Mouse (Mus musculus): Measurements from ENCODE around the gene Rom1. TPM values are rescaled to one million over a fixed set of nuclear protein-coding genes. Genes with fewer than 3 reads are reported as not detected.

Rom1 gene
- polyA plus RNA-seq, 1 experiment from 2014 or later = 3.1 TPM

DNA sequence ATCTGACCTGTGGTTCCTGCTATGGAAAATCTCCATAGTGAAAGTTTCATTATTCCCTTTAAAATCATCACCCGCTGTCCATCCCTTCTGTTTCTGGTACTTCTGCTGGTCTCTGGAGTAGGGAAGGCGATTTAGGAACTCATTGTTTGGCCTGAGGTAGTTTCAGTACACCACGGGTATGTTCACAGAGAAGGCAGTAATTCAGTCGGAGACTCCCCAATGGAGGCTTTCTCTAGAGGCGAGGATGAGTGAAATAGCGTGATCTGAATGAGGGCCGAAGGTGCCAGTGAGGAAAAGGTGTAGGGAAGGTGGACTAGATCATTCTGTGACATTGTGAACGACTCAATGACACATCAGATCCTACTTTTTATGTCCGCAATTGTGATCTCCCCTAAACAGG is 25.0 kb upstream of the Rom1 start:
- 10% methylated on average over 9 of the region's 9 CpGs for WGBS
- Histone ChIP-seq H3K27me3 (no peaks in the 10 kb centered on the region), H3K27ac (replicated peaks) (peak overlapping the region; percentile 89), H3K4me3 (peak overlapping the region; percentile 64), H3K9me3 (no peaks in the 10 kb centered on the region), H3K9ac (peak overlapping the region; percentile 61), H3K36me3 (peaks cover 48% of the 10 kb centered on the region), H3K4me2 (peak overlapping the region; percentile 96), H3K4me1 (replicated peaks) (peaks cover 29% of the 10 kb centered on the region)
- no peak for ATAC-seq (ENCODE audit: low FRiP score, low read depth)

DNA sequence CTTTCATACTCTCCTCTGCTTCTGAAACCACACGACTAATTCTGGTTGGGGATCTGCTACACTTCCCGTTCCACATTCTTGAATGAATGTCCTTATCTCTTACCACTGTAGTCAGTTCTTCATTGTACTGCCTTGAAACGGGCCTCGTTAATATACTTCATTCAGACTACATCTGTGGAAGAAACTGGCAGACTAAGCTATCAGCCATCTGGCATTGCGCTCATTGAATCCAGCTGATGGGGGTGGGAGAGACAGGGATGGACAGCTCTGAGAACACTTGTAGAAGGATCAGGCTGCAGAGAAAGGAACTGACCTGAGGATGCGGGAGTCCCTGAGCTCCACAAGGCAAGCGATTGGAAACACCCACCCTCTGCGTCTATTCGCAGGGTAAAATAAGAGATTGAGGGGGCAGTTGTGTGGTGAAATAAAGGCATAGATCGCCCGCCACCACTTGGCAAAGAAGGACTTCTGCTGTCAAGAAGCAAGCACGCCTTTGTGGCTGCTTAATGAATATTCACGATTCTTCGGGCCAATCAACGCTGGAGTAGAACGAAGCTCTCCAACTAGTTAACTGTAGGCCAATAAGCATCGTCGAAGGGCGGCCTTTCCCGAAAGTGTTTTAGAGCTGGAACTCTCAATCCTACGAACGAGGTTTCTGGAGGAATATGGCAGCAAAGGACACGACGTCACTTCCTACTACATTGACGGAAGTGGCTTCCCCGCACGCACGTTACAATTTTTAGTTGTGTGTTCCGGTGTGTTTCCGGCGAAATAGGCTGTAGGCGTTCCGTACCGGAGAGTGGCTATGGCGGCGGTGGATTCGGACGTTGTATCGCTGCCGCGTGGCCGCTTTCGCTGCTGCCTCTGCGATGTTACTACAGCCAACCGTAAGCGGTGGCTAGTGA is 24.2 kb upstream of the Rom1 start, which contains the start of gene Tut1:
Gene Tut1 (plus strand): TSS at position 713 of the 905 bp plus-strand sequence.
- peak within 1 kb of the TSS; percentile 61 for H3K9ac ChIP-seq
- 2% methylated on average over 46 of the region's 46 CpGs for WGBS
- no peaks in the 10 kb centered on the region for H3K9me3 ChIP-seq
- H3K4me3 ChIP-seq = peak within 1 kb of the TSS; percentile 64
- peak within 1 kb of the TSS; percentile 89 for H3K27ac ChIP-seq (replicated peaks)
- H3K4me1 ChIP-seq (replicated peaks) = peaks cover 29% of the 10 kb centered on the region
- peak; percentile 96 for ATAC-seq (ENCODE audit: low FRiP score, low read depth)
- peak within 1 kb of the TSS; percentile 96 for H3K4me2 ChIP-seq
- H3K27me3 ChIP-seq = no peaks in the 10 kb centered on the region
- H3K36me3 ChIP-seq = peaks cover 51% of the 10 kb centered on the region

DNA sequence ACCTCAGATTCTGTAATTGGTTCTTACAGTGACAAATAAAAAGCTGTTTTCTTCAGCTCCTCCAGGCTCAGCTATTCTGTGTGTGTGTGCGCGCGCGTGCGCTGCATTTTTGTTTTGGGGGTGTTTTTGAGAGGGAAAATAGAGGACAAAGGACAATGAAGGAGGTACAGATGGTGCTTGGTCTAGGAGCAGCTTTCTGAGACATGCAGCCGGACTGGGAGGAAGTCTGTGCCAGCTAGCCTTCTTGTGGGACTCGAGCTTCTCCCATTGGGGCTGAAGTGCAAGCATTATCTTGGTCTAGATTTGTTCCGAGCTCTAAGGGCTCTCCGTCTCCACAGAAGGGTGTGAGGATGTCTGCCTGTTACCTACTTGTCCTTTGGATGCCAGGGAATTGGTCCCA is 23.1 kb upstream of the Rom1 start:
- peak overlapping the region; percentile 89 for H3K27ac ChIP-seq (replicated peaks)
- no peak overlapping the region for H3K4me2 ChIP-seq
- peaks cover 29% of the 10 kb centered on the region for H3K4me1 ChIP-seq (replicated peaks)
- H3K9me3 ChIP-seq = no peaks in the 10 kb centered on the region
- WGBS = 78% methylated on average over 9 of the region's 9 CpGs
- no peaks in the 10 kb centered on the region for H3K27me3 ChIP-seq
- H3K4me3 ChIP-seq = no peak overlapping the region
- H3K36me3 ChIP-seq = peaks cover 55% of the 10 kb centered on the region
- H3K9ac ChIP-seq = peak overlapping the region; percentile 42; the same call in 1 of the 2 replicates
- no peak for ATAC-seq (ENCODE audit: low FRiP score, low read depth)

- Histone ChIP-seq H3K27me3 (no peaks in the 10 kb centered on the region), H3K27ac (replicated peaks) (no peak overlapping the region), H3K9ac (no peak overlapping the region), H3K4me3 (no peak overlapping the region), H3K9me3 (no peaks in the 10 kb centered on the region), H3K4me1 (replicated peaks) (peaks cover 26% of the 10 kb centered on the region), H3K36me3 (peaks cover 65% of the 10 kb centered on the region), H3K4me2 (no peak overlapping the region)
- WGBS = 90% methylated on average over 5 of the region's 5 CpGs
- no peak for ATAC-seq (ENCODE audit: low FRiP score, low read depth)
Observed at GRCm38 (mm10) chr19:8950190-8950589, 21.0 kb upstream of the Rom1 start.

GRCm38 (mm10) chr19:8946929-8947328 is 17.8 kb upstream of the Rom1 start:
- 95% methylated on average over 7 of the region's 7 CpGs for WGBS
- no peaks in the 10 kb centered on the region for H3K27me3 ChIP-seq
- H3K9ac ChIP-seq = no peak overlapping the region
- peaks cover 64% of the 10 kb centered on the region for H3K36me3 ChIP-seq
- H3K4me3 ChIP-seq = no peak overlapping the region
- H3K4me2 ChIP-seq = no peak overlapping the region
- ATAC-seq (ENCODE audit: low FRiP score, low read depth) = no peak
- no peak overlapping the region for H3K27ac ChIP-seq (replicated peaks)
- H3K9me3 ChIP-seq = no peaks in the 10 kb centered on the region
- H3K4me1 ChIP-seq (replicated peaks) = peaks cover 26% of the 10 kb centered on the region

- no peak overlapping the region for H3K9ac ChIP-seq
- no peaks in the 10 kb centered on the region for H3K9me3 ChIP-seq
- peaks cover 37% of the 10 kb centered on the region for H3K4me1 ChIP-seq (replicated peaks)
- no peak for ATAC-seq (ENCODE audit: low FRiP score, low read depth)
- H3K27me3 ChIP-seq = no peaks in the 10 kb centered on the region
- no peak overlapping the region for H3K4me3 ChIP-seq
- H3K27ac ChIP-seq (replicated peaks) = no peak overlapping the region
- peaks cover 47% of the 10 kb centered on the region for H3K36me3 ChIP-seq
- H3K4me2 ChIP-seq = peak overlapping the region; percentile 66; the same call in 1 of the 2 replicates
- WGBS = 81% methylated on average over 6 of the region's 6 CpGs
Observed at GRCm38 (mm10) chr19:8945251-8945650, 16.1 kb upstream of the Rom1 start.

GRCm38 (mm10) chr19:8944750-8945149 is 15.6 kb upstream of the Rom1 start:
- no peak for ATAC-seq (ENCODE audit: low FRiP score, low read depth)
- Histone ChIP-seq H3K4me1 (replicated peaks) (peaks cover 37% of the 10 kb centered on the region), H3K27ac (replicated peaks) (no peak overlapping the region), H3K27me3 (no peaks in the 10 kb centered on the region), H3K36me3 (peaks cover 45% of the 10 kb centered on the region), H3K4me3 (no peak overlapping the region), H3K9ac (0 out of 2 replicates have a peak overlapping the region, but pooled peaks have one; percentile 12), H3K4me2 (peak overlapping the region; percentile 66), H3K9me3 (no peaks in the 10 kb centered on the region)
- WGBS = 32% methylated on average over 5 of the region's 5 CpGs

DNA sequence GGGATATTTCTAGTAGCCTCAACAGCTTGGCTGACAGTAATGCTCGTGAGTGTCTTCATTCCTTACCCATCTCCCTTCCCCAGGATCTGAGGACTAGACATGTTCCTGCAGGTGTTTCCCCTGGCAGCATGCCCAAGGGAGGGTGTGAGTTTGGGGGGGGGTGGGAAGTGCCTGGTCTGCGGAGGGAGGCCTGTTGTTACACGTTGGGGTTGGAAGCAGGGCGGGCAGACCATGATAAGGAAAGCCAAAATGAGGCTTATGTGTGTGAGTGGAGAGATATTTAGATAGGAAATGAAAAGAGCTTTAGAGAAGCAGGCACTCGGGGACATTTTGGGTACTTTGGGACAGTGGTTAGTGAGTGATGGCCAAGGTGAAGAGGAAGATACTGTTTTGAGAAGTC is 14.9 kb upstream of the Rom1 start:
- no peak overlapping the region for H3K27ac ChIP-seq (replicated peaks)
- H3K4me1 ChIP-seq (replicated peaks) = peaks cover 37% of the 10 kb centered on the region
- H3K4me3 ChIP-seq = peak overlapping the region; percentile 13
- H3K9ac ChIP-seq = 0 out of 2 replicates have a peak overlapping the region, but pooled peaks have one; percentile 94
- ATAC-seq (ENCODE audit: low FRiP score, low read depth) = no peak
- no peaks in the 10 kb centered on the region for H3K27me3 ChIP-seq
- 60% methylated on average over 5 of the region's 5 CpGs for WGBS
- peak overlapping the region; percentile 66; the same call in 1 of the 2 replicates for H3K4me2 ChIP-seq
- H3K36me3 ChIP-seq = peaks cover 41% of the 10 kb centered on the region
- H3K9me3 ChIP-seq = no peaks in the 10 kb centered on the region

GRCm38 (mm10) chr19:8943047-8943446 is 13.9 kb upstream of the Rom1 start:
- no peak for ATAC-seq (ENCODE audit: low FRiP score, low read depth)
- WGBS = 66% methylated on average over 2 of the region's 2 CpGs
- Histone ChIP-seq H3K9ac (peak overlapping the region; percentile 94), H3K36me3 (peaks cover 31% of the 10 kb centered on the region), H3K27ac (replicated peaks) (peak overlapping the region; percentile 90; the same call in 1 of the 2 replicates), H3K27me3 (no peaks in the 10 kb centered on the region), H3K4me2 (peak overlapping the region; percentile 66), H3K9me3 (no peaks in the 10 kb centered on the region), H3K4me1 (replicated peaks) (peaks cover 37% of the 10 kb centered on the region), H3K4me3 (peak overlapping the region; percentile 92)

- peak overlapping the region; percentile 90 for H3K27ac ChIP-seq (replicated peaks)
- H3K27me3 ChIP-seq = no peaks in the 10 kb centered on the region
- H3K4me2 ChIP-seq = peak overlapping the region; percentile 66
- peaks cover 37% of the 10 kb centered on the region for H3K4me1 ChIP-seq (replicated peaks)
- WGBS = under 1% methylated on average over 46 of the region's 46 CpGs
- peaks cover 24% of the 10 kb centered on the region for H3K36me3 ChIP-seq
- peak; percentile 29; the same call in 1 of the 2 replicates for ATAC-seq (ENCODE audit: low FRiP score, low read depth)
- no peaks in the 10 kb centered on the region for H3K9me3 ChIP-seq
- peak overlapping the region; percentile 92 for H3K4me3 ChIP-seq
- H3K9ac ChIP-seq = peak overlapping the region; percentile 94
Observed at GRCm38 (mm10) chr19:8942276-8942964, 13.3 kb upstream of the Rom1 start.

- ATAC-seq (ENCODE audit: low FRiP score, low read depth) = peak; percentile 95
- H3K27me3 ChIP-seq = no peaks in the 10 kb centered on the region
- H3K4me3 ChIP-seq = peak within 1 kb of the TSS; percentile 92
- peak within 1 kb of the TSS; percentile 90 for H3K27ac ChIP-seq (replicated peaks)
- H3K9ac ChIP-seq = peak within 1 kb of the TSS; percentile 94
- WGBS = under 1% methylated on average over 64 of the region's 64 CpGs
- H3K9me3 ChIP-seq = no peaks in the 10 kb centered on the region
- H3K36me3 ChIP-seq = peaks cover 18% of the 10 kb centered on the region
- peaks cover 37% of the 10 kb centered on the region for H3K4me1 ChIP-seq (replicated peaks)
- peak within 1 kb of the TSS; percentile 66 for H3K4me2 ChIP-seq
Observed at GRCm38 (mm10) chr19:8941515-8942217, 12.5 kb upstream of the Rom1 start, which contains the start of gene Mta2. Gene Mta2, plus strand, starts transcription at chr19:8941875.
